Mouse (Mus musculus): ENCODE measurements around the gene Bik.

DNA sequence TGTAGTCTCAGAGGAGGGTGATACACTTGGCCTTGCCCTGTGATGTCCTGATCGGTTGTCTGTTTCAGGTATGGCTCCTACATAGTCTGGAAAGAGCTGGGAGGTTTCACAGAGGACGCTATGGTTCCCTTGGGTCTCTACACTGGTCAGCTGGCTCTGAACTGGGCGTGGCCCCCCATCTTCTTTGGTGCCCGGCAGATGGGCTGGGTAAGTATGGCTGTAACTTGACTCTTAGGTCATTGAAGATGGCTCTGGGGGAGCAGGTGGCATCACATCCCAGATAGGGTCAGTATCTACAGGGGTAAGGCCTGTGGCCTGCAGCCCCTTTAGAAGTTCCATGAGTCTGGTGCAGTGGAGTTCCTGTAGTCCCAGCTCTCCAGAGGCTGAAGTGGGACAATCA lies 45.5 kb downstream of the Bik start:
- TF ChIP-seq CTCF (IDR thresholded peaks at IDR 0.05; ENCODE audit: extremely low read depth, insufficient read depth, low read length) (no peak), POLR2A (IDR thresholded peaks at IDR 0.05; ENCODE audit: extremely low read depth, insufficient read depth, low read length) (no peak)

All from cortical plate, adult 2 months (tissue).